Mouse (Mus musculus): ENCODE measurements around the gene Slco2b1.
A peak's percentile ranks its signal among the peaks of the same experiment; 100 is the strongest.

GRCm38 (mm10) chr7:99618860-99619259, 92.3 kb downstream of the Slco2b1 start:
- TF ChIP-seq POLR2A (IDR thresholded peaks at IDR 0.05; ENCODE audit: borderline replicate concordance, low read depth, low read length) (no peak), CTCF (IDR thresholded peaks at IDR 0.05; ENCODE audit: low read depth, low read length) (peak; percentile 53; the same call in 1 of the 2 replicates)
